Mouse (Mus musculus): ENCODE measurements around the gene Tex14. TPM values are rescaled to one million over a fixed set of nuclear protein-coding genes. Genes with fewer than 3 reads are reported as not detected.
"Not testable (repeated sequence)": the region's sequence is repeated elsewhere in the genome, so short reads cannot be mapped to it uniquely, and the experiment has no call there.

Gene Tex14
- total RNA-seq, 2 experiments from 2014 or later = not detected

DNA sequence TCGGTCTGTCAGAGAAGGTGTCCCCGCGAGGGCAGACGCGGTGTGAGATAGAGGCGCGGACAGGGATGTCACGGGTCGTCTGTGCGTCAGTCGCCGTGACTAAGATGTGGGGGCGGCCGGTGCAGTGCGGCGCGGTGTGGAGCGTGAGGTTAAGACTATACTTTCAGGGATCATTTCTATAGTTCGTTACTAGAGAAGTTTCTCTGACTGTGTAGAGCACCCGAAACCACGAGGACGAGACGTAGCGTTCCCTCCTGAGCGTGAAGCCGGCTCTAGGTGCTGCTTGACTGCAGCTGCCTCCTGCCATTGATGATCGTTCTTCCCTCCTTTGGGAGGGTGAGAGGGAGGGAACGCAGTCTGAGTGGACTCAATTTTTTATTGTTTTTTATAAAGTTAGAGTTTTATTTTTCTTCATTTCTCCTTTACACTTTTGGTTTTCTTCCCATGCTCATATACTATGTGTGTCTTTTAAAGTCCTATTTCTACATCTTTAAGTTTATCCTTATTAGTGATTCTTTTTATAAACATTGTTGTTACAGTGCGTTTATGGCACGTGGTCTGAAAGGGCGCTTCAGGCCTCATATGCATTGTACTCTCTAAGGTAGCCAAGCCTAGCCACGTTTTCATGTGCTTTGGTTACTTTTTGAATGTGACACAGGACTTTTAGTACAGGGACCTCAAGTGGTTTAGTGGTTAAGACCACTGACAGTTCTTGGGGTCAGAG is 43.8 kb downstream of the Tex14 start:
- peak; percentile 42 for DNase-seq

DNA sequence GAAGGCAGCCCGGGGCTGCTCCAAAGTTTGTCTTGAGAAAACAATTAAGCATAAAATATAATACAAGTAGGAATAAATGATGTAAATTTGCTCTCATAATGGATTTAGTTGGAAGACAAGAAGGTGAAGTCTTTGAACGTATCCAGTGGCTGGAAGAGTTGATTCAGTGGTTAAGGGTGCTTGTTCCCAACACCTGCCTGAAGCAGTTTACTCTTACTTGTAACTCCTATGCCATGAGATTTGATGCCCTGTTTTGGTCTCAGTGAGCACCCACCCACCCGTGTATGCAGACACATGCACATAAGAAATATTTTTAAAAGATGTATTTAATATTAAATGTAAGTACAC is 44.3 kb downstream of the Tex14 start:
- DNase-seq = no peak

GRCm38 (mm10) chr11:87449847-87450246 is 45.0 kb downstream of the Tex14 start:
- not testable (repeated sequence) for DNase-seq

DNA sequence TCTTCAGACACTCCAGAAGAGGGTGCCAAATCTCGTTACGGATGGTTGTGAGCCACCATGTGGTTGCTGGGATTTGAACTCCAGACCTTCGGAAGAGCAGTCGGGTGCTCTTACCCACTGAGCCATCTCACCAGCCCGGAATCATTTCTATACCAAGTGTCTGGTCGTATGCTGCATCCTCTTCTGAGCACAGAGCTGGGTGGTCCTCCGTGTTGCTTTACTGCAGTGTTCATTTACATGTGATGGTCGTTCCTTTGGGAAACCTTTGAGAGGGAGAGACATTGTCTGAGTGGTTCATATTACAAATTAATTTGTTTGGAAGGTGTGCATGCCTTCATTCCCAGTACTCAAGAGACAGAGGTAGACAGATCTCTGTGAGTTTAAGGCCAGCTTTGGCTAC is 47.9 kb downstream of the Tex14 start:
- not testable (repeated sequence) for DNase-seq

- DNase-seq = peak; percentile 15
These were observed 48.6 kb downstream of the Tex14 start for GRCm38 (mm10) chr11:87453216-87454034.

GRCm38 (mm10) chr11:87454035-87454690 is 49.3 kb downstream of the Tex14 start:
- DNase-seq = no peak

DNA sequence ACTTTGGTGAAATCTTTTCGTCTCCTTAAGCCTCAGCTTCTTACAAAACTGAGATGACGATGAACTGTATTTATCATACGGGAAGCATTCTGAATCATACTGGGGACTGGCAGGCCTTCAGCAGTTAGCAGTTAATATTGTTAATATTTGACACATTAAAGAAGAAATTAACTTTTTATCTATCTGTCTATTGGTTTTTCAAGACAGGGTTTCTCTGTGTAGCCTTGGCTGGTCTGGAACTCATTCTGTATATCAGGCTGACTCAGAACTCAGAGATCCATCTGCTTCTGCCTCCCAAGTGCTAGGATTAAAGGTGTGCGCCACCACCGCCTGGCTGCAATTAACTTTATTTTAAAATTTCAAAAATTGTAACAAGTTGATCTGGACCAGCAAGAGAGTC is 50.7 kb downstream of the Tex14 start:
- no peak for DNase-seq

DNA sequence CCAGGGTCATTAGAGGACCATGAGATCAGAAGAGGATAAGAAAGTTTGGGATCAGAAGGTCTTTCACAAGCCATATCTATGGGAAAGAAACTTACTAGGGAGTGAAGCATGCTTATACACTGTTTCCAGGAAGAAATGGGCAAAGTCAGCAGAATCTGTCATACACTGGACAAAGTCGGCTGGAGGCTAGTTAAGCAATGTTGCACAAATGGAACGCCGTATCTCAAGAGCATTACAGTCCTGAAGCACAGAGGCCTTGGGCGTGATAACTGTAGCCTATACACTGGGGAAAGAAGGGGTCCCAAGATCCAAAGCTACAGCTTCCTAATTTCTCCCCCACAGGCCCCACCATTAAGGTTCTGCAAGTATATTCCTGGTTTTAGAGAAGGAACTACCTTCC is 51.1 kb downstream of the Tex14 start:
- DNase-seq = no peak

GRCm38 (mm10) chr11:87460566-87460965 is 55.7 kb downstream of the Tex14 start:
- no peak for DNase-seq

GRCm38 (mm10) chr11:87461780-87462460 is 57.1 kb downstream of the Tex14 start:
- DNase-seq = peak; percentile 85

DNA sequence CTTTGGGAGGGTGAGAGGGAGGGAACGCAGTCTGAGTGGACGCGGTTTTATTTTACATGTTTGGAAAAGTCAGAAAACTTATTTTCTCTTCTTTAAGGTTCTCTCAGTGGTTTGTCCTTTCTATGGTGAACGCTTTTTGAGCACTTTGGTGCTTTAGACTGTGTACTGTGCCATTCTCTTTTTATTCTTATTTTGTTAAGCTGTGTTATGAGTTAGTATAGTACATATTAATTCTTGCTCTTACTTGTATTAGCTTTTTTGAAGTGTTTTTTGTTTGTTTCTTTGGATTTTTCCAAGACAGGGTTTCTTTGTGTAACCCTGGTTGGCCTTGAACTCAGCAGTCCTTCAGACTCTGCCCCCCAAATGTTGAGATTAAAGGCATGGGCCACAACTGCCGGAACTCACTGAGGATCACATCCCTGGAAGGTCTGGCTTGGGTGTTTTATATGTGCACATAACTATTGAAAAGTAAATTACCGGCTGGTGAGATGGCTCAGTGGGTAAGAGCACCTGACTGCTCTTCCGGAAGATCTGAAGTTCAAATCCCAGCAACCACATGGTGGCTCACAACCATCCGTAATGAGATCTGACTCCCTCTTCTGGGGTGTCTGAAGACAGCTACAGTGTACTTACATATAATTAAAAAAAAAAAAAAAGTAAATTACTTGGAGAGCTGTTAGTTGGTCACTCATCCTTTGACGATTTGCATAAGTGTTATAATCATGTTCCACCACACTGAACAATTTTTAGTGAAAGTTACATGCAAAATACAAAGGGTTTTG is 57.8 kb downstream of the Tex14 start:
- peak; percentile 51 for DNase-seq

- no peak for DNase-seq
These were observed 58.3 kb downstream of the Tex14 start for GRCm38 (mm10) chr11:87463243-87463540.

- DNase-seq = not testable (repeated sequence)
These were observed 59.0 kb downstream of the Tex14 start for GRCm38 (mm10) chr11:87463792-87464430.

DNA sequence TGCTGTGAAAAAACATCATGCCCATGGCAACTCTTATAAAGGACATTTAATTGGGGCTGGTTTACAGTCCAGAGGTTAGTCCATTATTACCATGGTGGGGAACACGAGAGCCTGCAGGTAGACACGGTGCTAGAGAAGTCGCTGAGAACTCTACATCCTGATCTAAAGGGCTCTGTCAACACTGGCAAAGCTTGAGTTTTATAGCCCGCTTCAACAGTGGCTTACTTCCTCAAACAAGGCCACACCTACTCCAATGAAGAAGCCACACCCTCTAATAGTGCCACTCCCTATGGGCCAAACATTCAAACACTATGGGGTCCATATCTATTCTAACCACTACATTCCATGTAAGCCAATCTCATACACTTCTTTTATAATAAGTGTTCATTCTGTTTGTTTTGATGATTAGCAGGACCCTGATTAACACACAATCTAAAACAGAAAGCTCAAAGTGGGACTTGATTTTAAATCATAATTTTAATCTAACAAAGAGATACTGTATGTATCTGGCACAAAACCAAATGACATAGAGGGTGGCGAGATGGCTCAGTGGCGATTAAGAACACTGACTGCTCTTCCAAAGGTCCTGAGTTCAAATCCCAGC is 61.2 kb downstream of the Tex14 start:
- no peak for DNase-seq

DNA sequence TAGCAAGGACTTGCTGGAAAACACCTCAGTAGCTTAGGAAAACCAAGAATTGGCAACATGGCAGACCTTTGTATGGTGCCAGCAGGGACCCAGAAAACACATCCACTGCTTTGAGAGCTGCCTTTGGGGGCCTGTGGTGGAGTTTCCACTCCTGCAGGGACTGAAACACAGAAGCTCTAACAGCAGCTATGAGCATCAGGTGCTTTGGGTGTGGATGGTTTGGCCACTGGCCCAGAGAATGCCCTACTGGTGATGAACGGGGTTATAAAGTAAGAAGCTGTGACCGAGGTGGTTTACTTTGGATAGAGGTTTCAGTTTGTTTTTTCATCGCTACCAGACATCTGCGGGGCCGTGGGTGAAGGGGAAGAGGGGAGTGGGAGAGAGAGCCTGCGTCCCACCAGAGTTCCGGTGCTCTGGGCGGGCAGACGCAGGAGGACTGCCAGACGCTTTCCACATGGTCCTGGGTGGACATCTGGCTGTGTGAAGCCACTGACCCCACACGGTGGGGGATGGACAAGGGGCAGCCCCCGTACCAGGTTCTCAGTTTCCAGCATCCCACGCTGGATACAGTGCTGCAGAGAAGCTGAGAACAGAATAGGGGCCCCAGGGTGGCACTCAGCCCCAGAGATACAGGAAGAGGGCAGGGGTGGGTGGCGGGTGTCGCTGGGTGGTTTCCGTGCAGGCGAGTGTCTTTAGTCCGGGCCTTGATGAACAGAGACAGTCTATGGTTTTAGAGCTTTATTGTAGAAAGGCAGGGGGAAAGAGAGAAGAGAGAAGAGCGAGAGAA is 62.8 kb downstream of the Tex14 start:
- DNase-seq = no peak

DNA sequence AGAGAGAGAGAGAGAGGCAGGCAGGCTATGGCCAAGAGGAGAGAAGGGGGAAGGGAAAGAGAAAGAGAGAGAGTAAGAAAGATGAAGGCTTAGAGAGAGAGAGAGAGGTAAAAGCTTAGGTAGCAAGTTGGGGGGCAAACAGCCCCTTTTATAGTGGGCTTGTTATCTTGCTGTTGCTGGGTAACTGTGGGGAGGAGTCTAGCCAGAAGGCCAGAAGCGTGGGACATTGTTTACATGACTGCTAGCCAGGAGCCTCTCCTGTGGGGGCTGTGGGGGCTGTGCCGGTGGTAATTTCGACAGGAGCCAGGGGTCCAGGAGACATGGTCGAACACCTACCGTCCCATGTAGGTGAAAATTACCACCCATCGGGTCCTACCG is 63.4 kb downstream of the Tex14 start:
- no peak for DNase-seq

DNA sequence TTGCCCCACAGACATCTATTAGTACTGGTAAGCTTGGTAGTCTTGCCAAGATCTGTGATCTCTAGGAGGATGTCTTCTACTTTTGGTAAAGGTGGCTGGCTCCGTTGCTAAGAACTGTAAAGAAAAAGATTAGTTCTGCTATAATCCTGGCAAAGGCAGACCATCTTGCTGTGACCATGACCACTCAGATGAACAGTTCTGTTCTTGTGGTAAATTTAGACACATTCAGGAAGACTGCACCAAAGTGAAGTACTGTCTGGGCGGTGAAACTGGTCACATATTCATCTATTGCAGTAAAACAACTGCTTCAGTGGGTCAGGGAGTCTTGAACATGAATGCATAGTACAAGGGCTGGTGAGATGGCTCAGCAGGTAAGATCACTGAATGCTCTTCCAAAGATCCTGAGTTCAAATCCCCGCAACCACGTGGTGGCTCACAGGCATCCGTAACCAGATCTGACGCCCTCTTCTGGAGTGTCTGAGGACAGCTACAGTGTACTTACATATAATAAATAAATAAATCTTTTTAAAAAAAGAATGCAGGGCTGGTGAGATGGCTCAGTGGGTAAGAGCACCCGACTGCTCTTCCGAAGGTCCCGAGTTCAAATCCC is 63.9 kb downstream of the Tex14 start:
- no peak for DNase-seq

DNA sequence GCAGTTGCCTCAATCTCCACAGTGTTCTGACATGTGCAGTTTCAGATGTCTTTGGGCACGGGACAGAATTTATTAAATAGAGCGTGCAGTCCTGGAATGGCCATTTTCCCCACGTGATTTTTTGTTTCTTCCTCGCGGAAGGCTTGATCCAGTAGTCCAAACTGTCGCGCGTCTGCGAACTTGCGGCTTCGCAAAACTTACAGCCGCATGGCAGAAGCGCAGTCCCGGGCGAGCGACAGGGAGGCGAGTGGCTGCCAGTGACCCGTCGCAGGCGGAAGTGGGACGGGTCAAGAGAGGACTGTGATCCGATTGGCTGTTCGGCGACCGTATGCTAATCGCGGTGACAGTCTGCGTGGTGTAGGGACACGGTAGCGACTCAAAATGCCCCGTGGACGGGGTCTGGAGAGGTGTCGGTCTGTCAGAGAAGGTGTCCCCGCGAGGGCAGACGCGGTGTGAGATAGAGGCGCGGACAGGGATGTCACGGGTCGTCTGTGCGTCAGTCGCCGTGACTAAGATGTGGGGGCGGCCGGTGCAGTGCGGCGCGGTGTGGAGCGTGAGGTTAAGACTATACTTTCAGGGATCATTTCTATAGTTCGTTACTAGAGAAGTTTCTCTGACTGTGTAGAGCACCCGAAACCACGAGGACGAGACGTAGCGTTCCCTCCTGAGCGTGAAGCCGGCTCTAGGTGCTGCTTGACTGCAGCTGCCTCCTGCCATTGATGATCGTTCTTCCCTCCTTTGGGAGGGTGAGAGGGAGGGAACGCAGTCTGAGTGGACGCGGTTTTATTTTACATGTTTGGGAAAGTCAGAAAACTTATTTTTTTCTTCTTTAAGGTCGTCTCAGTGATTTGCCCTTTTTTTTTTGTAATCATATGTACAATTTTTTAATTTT is 66.2 kb downstream of the Tex14 start:
- DNase-seq = peak; percentile 76

DNA sequence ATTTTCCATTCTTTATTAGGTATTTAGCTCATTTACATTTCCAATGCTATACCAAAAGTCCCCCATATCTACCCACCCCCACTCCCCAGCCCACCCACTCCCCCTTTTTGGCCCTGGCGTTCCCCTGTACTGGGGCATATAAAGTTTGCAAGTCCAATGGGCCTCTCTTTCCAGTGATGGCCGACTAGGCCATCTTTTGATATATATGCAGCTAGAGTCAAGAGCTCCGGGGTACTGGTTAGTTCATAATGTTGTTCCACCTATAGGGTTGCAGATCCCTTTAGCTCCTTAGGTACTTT is 66.8 kb downstream of the Tex14 start:
- DNase-seq = not testable (repeated sequence)
